Mouse (Mus musculus) adrenal gland, adult (tissue): ENCODE measurements around the gene 1110025L11Rik.
"Not testable (repeated sequence)": the region's sequence is repeated elsewhere in the genome, so short reads cannot be mapped to it uniquely, and the experiment has no call there.

Experiments used
- DNase-seq, 2 experiments: peaks; one replicate each; pipeline ENCODE4 v3.0.0; 2022 to 2023; ENCODE audit warnings: low spot score in 1 of 2; ENCODE audit not compliant: inconsistent age in 2 of 2

1110025L11Rik gene

DNA sequence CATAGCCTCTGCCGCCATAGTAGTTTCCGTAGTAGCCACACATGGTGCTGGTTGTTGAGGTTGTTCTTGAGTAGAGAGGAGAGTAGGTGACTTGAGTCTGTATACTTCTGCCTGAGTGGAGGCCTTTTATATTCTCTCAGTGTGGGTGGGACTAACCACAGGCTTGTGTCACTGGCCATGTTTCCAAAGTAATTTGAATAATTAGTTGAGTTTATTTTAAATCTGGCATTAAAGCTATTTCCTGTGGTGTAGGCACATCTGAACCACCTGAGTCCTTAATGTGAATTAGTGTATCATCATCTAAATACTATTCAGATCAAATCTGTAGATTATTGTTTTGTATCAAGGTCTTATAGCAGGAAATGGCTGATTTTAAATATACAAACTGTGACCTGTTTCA is at the start of gene 1110025L11Rik:
1110025L11Rik (minus strand) TSS at position 101 of the 400 bp plus-strand sequence.
- DNase-seq, result not testable (repeated sequence)

DNA sequence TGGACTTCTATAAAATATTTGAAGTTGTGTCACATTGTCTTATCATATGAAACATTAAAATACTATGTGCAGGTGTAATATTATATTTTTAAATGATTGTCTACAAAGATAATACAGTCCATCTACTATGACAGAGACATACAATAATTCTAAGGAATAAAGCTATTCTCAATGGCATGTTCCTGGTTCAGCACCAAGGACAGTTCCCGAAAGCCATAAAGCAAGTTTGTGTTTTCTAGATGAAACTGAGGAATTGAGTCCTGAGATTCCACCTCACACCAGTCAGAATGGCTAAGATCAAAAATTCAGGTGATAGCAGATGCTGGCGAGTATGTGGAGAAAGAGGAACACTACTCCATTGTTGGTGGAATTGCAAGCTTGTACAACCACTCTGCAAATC is 7.2 kb upstream of the 1110025L11Rik start:
- DNase-seq, result peak in 1 of 2 experiments; percentile 16

DNA sequence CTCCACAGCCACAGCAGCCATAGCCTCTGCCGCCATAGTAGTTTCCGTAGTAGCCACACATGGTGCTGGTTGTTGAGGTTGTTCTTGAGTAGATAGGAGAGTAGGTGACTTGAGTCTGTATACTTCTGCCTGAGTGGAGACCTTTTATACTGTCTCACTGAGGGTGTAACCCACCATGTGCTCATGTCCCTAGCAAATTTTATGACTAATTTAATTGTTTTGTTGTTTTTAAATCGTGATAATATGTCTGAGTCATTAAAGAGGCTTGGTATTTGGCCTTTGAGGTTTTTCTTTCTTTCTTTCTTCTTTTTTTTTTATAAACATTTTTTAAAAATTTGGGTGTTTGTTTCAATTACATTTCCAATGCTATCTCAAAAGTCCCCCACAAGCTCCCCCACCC is 16.0 kb downstream of the 1110025L11Rik start, which contains the start of gene Krtap6-5:
Krtap6-5 (minus strand) TSS at position 101 of the 400 bp plus-strand sequence.
- DNase-seq, result no peak

DNA sequence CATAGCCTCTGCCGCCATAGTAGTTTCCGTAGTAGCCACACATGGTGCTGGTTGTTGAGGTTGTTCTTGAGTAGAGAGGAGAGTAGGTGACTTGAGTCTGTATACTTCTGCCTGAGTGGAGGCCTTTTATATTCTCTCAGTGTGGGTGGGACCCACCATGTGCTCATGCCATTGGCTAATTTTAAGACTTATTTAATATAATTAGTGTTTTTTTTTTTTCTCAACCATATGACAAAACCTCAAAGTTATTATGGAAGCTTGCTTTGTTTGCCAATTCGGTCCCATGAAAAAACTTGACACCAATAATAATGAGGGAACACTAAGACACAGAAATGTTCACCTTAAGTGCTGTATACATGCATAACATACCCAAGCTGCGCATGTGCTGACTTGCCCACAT is 22.4 kb downstream of the 1110025L11Rik start, which contains the start of gene Gm10228:
Gm10228 (minus strand) TSS at position 101 of the 400 bp plus-strand sequence.
- DNase-seq, result not testable (repeated sequence)

DNA sequence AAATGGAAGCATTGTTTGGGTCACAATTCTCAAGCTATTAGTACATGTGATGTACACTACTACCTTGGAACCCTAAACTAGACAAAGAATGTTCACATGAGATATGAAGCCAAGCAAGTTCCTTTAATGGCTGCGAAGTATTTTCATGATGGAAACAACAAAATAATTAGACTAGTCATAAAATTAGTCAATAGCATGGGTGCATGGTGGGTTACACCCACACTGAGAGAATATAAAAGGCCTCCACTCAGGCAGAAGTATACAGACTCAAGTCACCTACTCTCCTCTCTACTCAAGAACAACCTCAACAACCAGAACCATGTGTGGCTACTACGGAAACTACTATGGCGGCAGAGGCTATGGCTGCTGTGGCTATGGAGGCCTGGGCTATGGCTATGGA is 32.4 kb downstream of the 1110025L11Rik start, which contains the start of gene Krtap6-1:
Krtap6-1 (plus strand) TSS at position 301 of the 400 bp plus-strand sequence.
- not testable (repeated sequence) for DNase-seq

DNA sequence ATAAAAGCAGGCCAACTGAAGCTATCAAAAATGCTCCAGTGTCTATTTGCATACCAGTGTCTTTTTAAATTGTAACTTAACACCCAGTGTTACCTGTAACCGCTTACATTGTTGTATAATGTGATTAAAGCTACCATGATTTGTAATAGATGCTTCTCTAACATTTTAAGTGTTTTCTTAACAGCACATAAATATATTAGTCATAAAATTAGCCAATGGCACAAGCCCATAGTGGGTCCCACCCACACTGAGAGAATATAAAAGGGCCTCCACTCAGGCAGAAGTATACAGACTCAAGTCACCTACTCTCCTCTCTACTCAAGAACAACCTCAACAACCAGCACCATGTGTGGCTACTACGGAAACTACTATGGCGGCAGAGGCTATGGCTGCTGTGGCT is 48.8 kb downstream of the 1110025L11Rik start, which contains the start of gene Gm10229:
Gm10229 (plus strand) TSS at position 301 of the 400 bp plus-strand sequence.
- DNase-seq, result not testable (repeated sequence)

DNA sequence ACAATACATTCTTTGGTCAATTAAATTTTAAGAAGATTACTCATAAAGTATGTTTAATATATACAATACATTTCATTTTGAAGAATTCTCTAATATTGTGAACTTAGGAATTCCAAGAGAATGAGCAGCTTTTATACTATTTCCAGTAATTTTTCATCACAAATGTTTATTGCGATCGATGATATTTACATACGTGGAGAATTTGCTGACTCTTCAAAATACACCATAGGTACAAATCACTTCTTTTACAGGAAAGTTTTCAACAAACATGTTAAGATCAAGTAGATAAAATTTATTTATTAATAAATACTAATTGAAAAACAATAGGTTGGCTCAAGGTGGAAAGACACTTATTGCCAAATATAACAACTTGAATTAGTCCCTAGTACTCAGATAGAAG is 49.8 kb downstream of the 1110025L11Rik start:
- no peak for DNase-seq
